ENCODE assay signal across 9 mouse cellular contexts in the genomic region with DNA sequence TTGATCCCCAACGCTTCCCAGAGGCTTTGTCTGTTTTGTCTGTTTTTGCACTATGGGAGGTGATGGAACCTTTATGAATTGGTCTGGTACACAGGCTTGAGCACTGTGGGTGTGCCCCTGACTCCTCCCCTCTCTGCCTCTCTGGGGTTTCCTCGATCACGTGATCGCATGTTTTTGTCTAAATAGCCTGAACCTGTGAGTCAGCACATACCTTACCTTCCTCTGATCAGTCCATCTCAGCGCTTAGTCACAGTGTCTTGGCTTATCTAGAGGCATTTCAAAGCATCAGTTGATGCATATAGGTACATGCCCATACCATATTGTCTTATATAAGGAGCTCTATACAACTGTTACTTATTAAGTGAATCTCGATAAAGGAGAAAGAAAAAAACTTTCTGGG.
DNase-seq lines count a peak whose midpoint lies in the region; ATAC-seq and TF ChIP-seq lines count a peak whose summit lies in the region.
"Had no signal": no experiment of that assay in that cellular context is flagged by ENCODE, and none has a peak within 500 bp of the region (broad histone marks: within the 10 kb centered on the region; RNA-seq: fewer than 3 reads in every experiment).

No protein-coding gene starts in this region.

- no peak overlapping the region for H3K4me2 ChIP-seq in forebrain, embryonic 12.5 days
- peak overlapping the region; percentile 51; the same call in 1 of the 2 replicates for H3K4me2 ChIP-seq in liver, embryonic 14.5 days (ENCODE audit: low read depth)
- no peak overlapping the region for H3K4me2 ChIP-seq in midbrain, embryonic 13.5 days (replicated peaks)

- no peaks in the 10 kb centered on the region for H3K36me3 ChIP-seq in forebrain, embryonic 12.5 days (replicated peaks)
- H3K36me3 ChIP-seq in forebrain, embryonic 10.5 days (replicated peaks): no peaks in the 10 kb centered on the region
- no peaks in the 10 kb centered on the region for H3K36me3 ChIP-seq in liver, embryonic 14.5 days (replicated peaks; ENCODE audit: control insufficient read depth, insufficient read depth, low read depth)
- no peaks in the 10 kb centered on the region for H3K36me3 ChIP-seq in midbrain, embryonic 13.5 days

- no peak for TF ChIP-seq EP300 in liver, embryonic 14.5 days (IDR thresholded peaks at IDR 0.05; ENCODE audit: low read depth)

- H3K27ac ChIP-seq in forebrain, embryonic 12.5 days: no peak overlapping the region
- H3K27ac ChIP-seq in forebrain, embryonic 10.5 days: no peak overlapping the region
- peak overlapping the region; percentile 89 for H3K27ac ChIP-seq in liver, embryonic 14.5 days
- no peak overlapping the region for H3K27ac ChIP-seq in midbrain, embryonic 13.5 days

- no peak for TF ChIP-seq CTCF in liver, embryonic 14.5 days (IDR thresholded peaks at IDR 0.05; ENCODE audit: low read depth)

- no peak overlapping the region for H3K9ac ChIP-seq in forebrain, embryonic 12.5 days
- no peak overlapping the region for H3K9ac ChIP-seq in liver, embryonic 14.5 days (replicated peaks)
- no peak overlapping the region for H3K9ac ChIP-seq in midbrain, embryonic 13.5 days (replicated peaks)

- DNase-seq in forebrain, embryonic 10.5 days (ENCODE audit: extremely low spot score, low spot score): no peak
- peak; percentile 61 for DNase-seq in A20 (ENCODE audit: low read depth, low spot score)
- DNase-seq in liver, embryonic 14.5 days (ENCODE audit: low read depth in 3 of 3, low spot score in 3 of 3): peak; percentile 76 to 88 (median 81)
- DNase-seq in right cerebral cortex, adult 2 months (ENCODE audit: low spot score in 2 of 2): no peak
- no peak for DNase-seq in ovary, postnatal 10 days (ENCODE audit: low spot score)
- DNase-seq: cerebellum, adult 2 months had no signal

- peaks cover 12% of the 10 kb centered on the region for H3K27me3 ChIP-seq in forebrain, embryonic 12.5 days
- H3K27me3 ChIP-seq in forebrain, embryonic 10.5 days (ENCODE audit: poor library complexity, severe bottlenecking): peaks cover 31% of the 10 kb centered on the region
- peaks cover 32% of the 10 kb centered on the region for H3K27me3 ChIP-seq in liver, embryonic 14.5 days (ENCODE audit: control insufficient read depth, insufficient read depth, low read length)
- peaks cover 14% of the 10 kb centered on the region for H3K27me3 ChIP-seq in midbrain, embryonic 13.5 days

- 0 out of 2 replicates have a peak, but pooled peaks have one; percentile 33 for ATAC-seq in forebrain, embryonic 12.5 days (ENCODE audit: low FRiP score)
- peak; percentile 62 for ATAC-seq in activated CD4-positive, CD25-positive, alpha-beta regulatory T cell, adult 4 months
- ATAC-seq in liver, embryonic 14.5 days (ENCODE audit: insufficient read depth): peak; percentile 87
- ATAC-seq in midbrain, embryonic 13.5 days: no peak

- peaks cover 9% of the 10 kb centered on the region for H3K4me1 ChIP-seq in forebrain, embryonic 12.5 days
- H3K4me1 ChIP-seq in forebrain, embryonic 10.5 days: peaks cover 37% of the 10 kb centered on the region
- peaks cover 33 to 46% of the 10 kb centered on the region in 2 experiments for H3K4me1 ChIP-seq in liver, embryonic 14.5 days (replicated peaks; ENCODE audit: control insufficient read depth in 2 of 2, insufficient read depth in 2 of 2, low read length in 1 of 2)
- peaks cover 24% of the 10 kb centered on the region for H3K4me1 ChIP-seq in midbrain, embryonic 13.5 days (replicated peaks)

- no peaks in the 10 kb centered on the region for H3K9me3 ChIP-seq in forebrain, embryonic 12.5 days
- no peaks in the 10 kb centered on the region for H3K9me3 ChIP-seq in forebrain, embryonic 10.5 days
- H3K9me3 ChIP-seq in liver, embryonic 14.5 days (ENCODE audit: control insufficient read depth, low read length): no peaks in the 10 kb centered on the region
- no peaks in the 10 kb centered on the region for H3K9me3 ChIP-seq in midbrain, embryonic 13.5 days

- 47% methylated on average over 6 of the region's 6 CpGs for WGBS in forebrain, embryonic 12.5 days
- 48% methylated on average over 6 of the region's 6 CpGs for WGBS in forebrain, embryonic 10.5 days
- 23% methylated on average over 6 of the region's 6 CpGs for WGBS in liver, embryonic 14.5 days (ENCODE audit: insufficient replicate concordance)
- WGBS in midbrain, embryonic 13.5 days: 45% methylated on average over 6 of the region's 6 CpGs

- H3K4me3 ChIP-seq in forebrain, embryonic 12.5 days (replicated peaks): no peak overlapping the region
- no peak overlapping the region for H3K4me3 ChIP-seq in forebrain, embryonic 10.5 days
- H3K4me3 ChIP-seq in liver, embryonic 14.5 days (ENCODE audit: insufficient read depth in 1 of 2, low read depth in 2 of 2, low read length in 2 of 2): no peak overlapping the region
- H3K4me3 ChIP-seq in midbrain, embryonic 13.5 days (replicated peaks): no peak overlapping the region

Comparison
In these comparisons a context has a peak if more than half of its experiments do, and no peak if none do; other contexts are left out.
1. DNase-seq: peak in A20 (single experiment) and liver, embryonic 14.5 days (3 of 3); none in forebrain, embryonic 10.5 days (single experiment), right cerebral cortex, adult 2 months (0 of 2) and ovary, postnatal 10 days (single experiment).